Mouse (Mus musculus) intestine, embryonic 14.5 days (tissue): ENCODE data around the gene Wdr27. TPM values are rescaled to one million over a fixed set of nuclear protein-coding genes. Genes with fewer than 3 reads are reported as not detected.
"Not testable (repeated sequence)": the region's sequence is repeated elsewhere in the genome, so short reads cannot be mapped to it uniquely, and the experiment has no call there.

Experiments
- ATAC-seq: fragments of 200-750 bp; cut with Nextera tagmentation; replicated peaks from 2 replicates; pipeline ENCODE4 v1.8.0; 2017; ENCODE audit warnings: low read depth, moderate number of reproducible peaks, moderate TSS enrichment, moderate library complexity; ENCODE audit not compliant: low FRiP score, low TSS enrichment
- DNase-seq: peaks from one replicate; pipeline ENCODE4 v3.0.0-alpha.2; 2018; ENCODE audit warnings: low spot score
- H3K27ac ChIP-seq: fragments of 300-500 bp; sonication (generic); 2 replicates; pipeline ENCODE4 v1.5.1; 2014; ENCODE audit warnings: low read depth, mild to moderate bottlenecking, control low read depth
- H3K27me3 ChIP-seq: fragments of 300-500 bp; sonication (generic); replicated peaks from 2 replicates; pipeline ENCODE4 v1.6.1; 2014; ENCODE audit warnings: low read length, control low read depth; ENCODE audit not compliant: control insufficient read depth, insufficient read depth
- H3K36me3 ChIP-seq: fragments of 300-500 bp; sonication (generic); 2 replicates; pipeline ENCODE4 v1.6.1; 2014; ENCODE audit warnings: low read length, control low read depth; ENCODE audit not compliant: control insufficient read depth, insufficient read depth
- H3K4me1 ChIP-seq: fragments of 300-500 bp; sonication (generic); replicated peaks from 2 replicates; pipeline ENCODE4 v1.6.1; 2014; ENCODE audit warnings: low read length, control low read depth, mixed read lengths; ENCODE audit not compliant: control insufficient read depth, insufficient read depth
- H3K4me2 ChIP-seq: fragments of 300-500 bp; sonication (generic); 2 replicates; pipeline ENCODE4 v1.6.1; 2014; ENCODE audit warnings: low read length
- H3K4me3 ChIP-seq: fragments of 300-500 bp; sonication (generic); 2 replicates; pipeline ENCODE4 v1.5.1; 2014; ENCODE audit warnings: low read depth, low read length, control low read depth, mixed read lengths
- H3K9ac ChIP-seq: fragments of 300-500 bp; sonication (generic); 2 replicates; pipeline ENCODE4 v1.6.1; 2014; ENCODE audit warnings: mild to moderate bottlenecking, low read length
- H3K9me3 ChIP-seq: fragments of 300-500 bp; sonication (generic); 2 replicates; pipeline ENCODE4 v1.6.1; 2016; ENCODE audit warnings: low read length, control low read depth; ENCODE audit not compliant: control insufficient read depth
- WGBS: fragments of 180-500 bp; shearing (Covaris S2); extraction: QIAGEN DNeasy Blood & Tissue Kit; methylation state at CpG from one replicate; pipeline ENCODE4 v1.1.7; 2014; 5-methylcytosine and 5-hydroxymethylcytosine counted together
- polyA plus RNA-seq: library from polyadenylated mRNA; unstranded; fragments of >200 nt; fragmentation: Nextera tagmentation; extraction: Ambion mirVana; gene quantifications from 2 replicates; pipeline ENCODE4 v1.2.1, GENCODE M21; 2014

The Wdr27 gene
- polyA plus RNA-seq, 1 experiment from 2014 or later: 6.1 TPM

- peaks cover 20% of the 10 kb centered on the region for H3K4me1 ChIP-seq
- 70% methylated on average over 6 of the region's 6 CpGs for WGBS
- H3K4me2 ChIP-seq: peak overlapping the region; percentile 56
- DNase-seq, H3K27me3 ChIP-seq, ATAC-seq, H3K9me3 ChIP-seq: not testable (repeated sequence)
- H3K4me3 ChIP-seq: peak overlapping the region; percentile 87
- 0 out of 2 replicates have a peak overlapping the region, but pooled peaks have one; percentile 34 for H3K27ac ChIP-seq
- peaks cover 31% of the 10 kb centered on the region for H3K36me3 ChIP-seq
- H3K9ac ChIP-seq: peak overlapping the region; percentile 77; the same call in 1 of the 2 replicates
Observed at GRCm38 (mm10) chr17:14942181-14942580, 777 bp downstream of the Wdr27 start.

- Histone ChIP-seq H3K27me3 (no peaks in the 10 kb centered on the region), H3K36me3 (no peaks in the 10 kb centered on the region), H3K4me3 (no peak overlapping the region), H3K27ac (no peak overlapping the region), H3K4me1 (no peaks in the 10 kb centered on the region), H3K9ac (no peak overlapping the region), H3K4me2 (no peak overlapping the region), H3K9me3 (no peaks in the 10 kb centered on the region)
- DNase-seq (no peak), ATAC-seq (no peak)
- 59% methylated on average over 5 of the region's 5 CpGs for WGBS
Observed at GRCm38 (mm10) chr17:14935841-14936605, 6.9 kb downstream of the Wdr27 start.

GRCm38 (mm10) chr17:14935280-14935679, 7.7 kb downstream of the Wdr27 start:
- not testable (repeated sequence) for DNase-seq, H3K9ac ChIP-seq, ATAC-seq, H3K4me1 ChIP-seq, H3K9me3 ChIP-seq, H3K4me3 ChIP-seq, H3K36me3 ChIP-seq, H3K4me2 ChIP-seq, H3K27ac ChIP-seq, H3K27me3 ChIP-seq
- 79% methylated on average over 14 of the region's 14 CpGs for WGBS

GRCm38 (mm10) chr17:14931469-14931868, 11.5 kb downstream of the Wdr27 start:
- no peak for DNase-seq
- Histone ChIP-seq H3K4me1 (no peaks in the 10 kb centered on the region), H3K9me3 (no peaks in the 10 kb centered on the region), H3K4me3 (no peak overlapping the region), H3K4me2 (no peak overlapping the region), H3K27me3 (no peaks in the 10 kb centered on the region), H3K36me3 (no peaks in the 10 kb centered on the region), H3K9ac (no peak overlapping the region), H3K27ac (no peak overlapping the region)
- no peak for ATAC-seq
- WGBS: 83% methylated on average over 5 of the region's 5 CpGs

GRCm38 (mm10) chr17:14930697-14931096, 12.3 kb downstream of the Wdr27 start:
- no peak overlapping the region for H3K27ac ChIP-seq
- no peak overlapping the region for H3K9ac ChIP-seq
- WGBS: 83% methylated on average over 7 of the region's 7 CpGs
- no peaks in the 10 kb centered on the region for H3K27me3 ChIP-seq
- H3K36me3 ChIP-seq: no peaks in the 10 kb centered on the region
- no peak overlapping the region for H3K4me2 ChIP-seq
- no peak overlapping the region for H3K4me3 ChIP-seq
- no peaks in the 10 kb centered on the region for H3K9me3 ChIP-seq
- DNase-seq (no peak), ATAC-seq (no peak)
- H3K4me1 ChIP-seq: no peaks in the 10 kb centered on the region

DNA sequence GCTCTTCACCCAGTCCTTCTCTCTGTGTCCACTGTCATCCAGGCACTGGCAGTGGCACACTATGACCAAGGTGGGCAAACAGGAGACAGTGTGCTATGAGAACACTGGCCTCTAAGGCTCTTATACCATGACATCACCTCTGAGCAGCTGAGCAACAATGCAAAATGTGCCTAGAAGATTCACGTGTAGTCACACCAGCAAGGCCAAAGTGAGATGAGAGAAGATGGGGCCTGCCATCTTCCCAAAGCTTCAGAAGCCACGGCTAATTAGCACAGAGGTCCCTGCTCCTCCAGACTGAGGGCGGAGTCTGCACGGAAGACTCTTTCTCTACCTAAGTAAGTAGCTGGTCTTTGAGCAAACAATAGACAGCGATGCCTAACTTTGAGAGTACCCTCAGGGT, 14.3 kb downstream of the Wdr27 start:
- H3K27ac ChIP-seq: no peak overlapping the region
- H3K27me3 ChIP-seq: no peaks in the 10 kb centered on the region
- no peaks in the 10 kb centered on the region for H3K4me1 ChIP-seq
- DNase-seq (no peak), ATAC-seq (no peak)
- no peaks in the 10 kb centered on the region for H3K9me3 ChIP-seq
- no peaks in the 10 kb centered on the region for H3K36me3 ChIP-seq
- H3K4me3 ChIP-seq: no peak overlapping the region
- 69% methylated on average over 5 of the region's 5 CpGs for WGBS
- H3K9ac ChIP-seq: no peak overlapping the region
- H3K4me2 ChIP-seq: no peak overlapping the region

GRCm38 (mm10) chr17:14927644-14928218, 15.2 kb downstream of the Wdr27 start:
- Histone ChIP-seq H3K36me3 (no peaks in the 10 kb centered on the region), H3K9ac (no peak overlapping the region), H3K4me1 (no peaks in the 10 kb centered on the region), H3K4me3 (no peak overlapping the region), H3K4me2 (no peak overlapping the region), H3K27me3 (no peaks in the 10 kb centered on the region), H3K27ac (no peak overlapping the region), H3K9me3 (no peaks in the 10 kb centered on the region)
- ATAC-seq: no peak
- 82% methylated on average over 8 of the region's 8 CpGs for WGBS
- DNase-seq: no peak

DNA sequence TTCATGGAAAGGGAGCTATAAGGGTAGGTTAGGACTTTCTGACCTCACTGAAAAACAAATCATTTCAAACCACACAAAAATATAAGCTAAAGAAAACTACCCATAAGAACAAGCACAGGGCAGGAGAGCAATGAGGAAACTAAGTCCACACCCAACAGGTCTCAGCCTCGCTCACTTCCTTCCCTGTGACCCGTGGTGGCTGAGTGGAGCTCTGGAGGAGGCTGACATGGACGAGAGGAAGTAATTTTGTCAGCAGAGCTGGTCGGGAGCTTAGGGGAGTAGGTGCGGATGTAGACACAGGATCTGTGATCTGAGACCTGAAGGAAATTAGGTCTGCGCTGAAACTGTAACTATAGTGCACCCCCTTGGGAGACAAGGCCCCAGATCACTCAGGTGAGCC, 21.4 kb downstream of the Wdr27 start:
- Histone ChIP-seq H3K4me1 (no peaks in the 10 kb centered on the region), H3K27me3 (no peaks in the 10 kb centered on the region), H3K9me3 (no peaks in the 10 kb centered on the region), H3K27ac (no peak overlapping the region), H3K4me2 (no peak overlapping the region), H3K4me3 (no peak overlapping the region), H3K9ac (no peak overlapping the region), H3K36me3 (no peaks in the 10 kb centered on the region)
- WGBS: 65% methylated on average over 6 of the region's 6 CpGs
- no peak for DNase-seq
- no peak for ATAC-seq

GRCm38 (mm10) chr17:14917866-14918265, 25.1 kb downstream of the Wdr27 start:
- H3K4me1 ChIP-seq: no peaks in the 10 kb centered on the region
- 89% methylated on average over 8 of the region's 8 CpGs for WGBS
- H3K4me2 ChIP-seq: no peak overlapping the region
- no peaks in the 10 kb centered on the region for H3K9me3 ChIP-seq
- no peaks in the 10 kb centered on the region for H3K27me3 ChIP-seq
- no peak overlapping the region for H3K4me3 ChIP-seq
- DNase-seq: no peak
- H3K9ac ChIP-seq: no peak overlapping the region
- ATAC-seq: no peak
- H3K27ac ChIP-seq: no peak overlapping the region
- no peaks in the 10 kb centered on the region for H3K36me3 ChIP-seq
